Mouse (Mus musculus): ENCODE measurements at regions not wholly inside any gene's neighbourhood (a gene's known extent, or its start where the extent isn't known, plus 50 kb on each side); places are given as distances from the start of the nearest gene placed in this dataset.

- dilution Hi-C loops (cut with MboI; ENCODE audit: extremely low pct_ligation_motif_present, extremely low pct_unique_long_range_greater_than_20kb, low sequenced_read_pairs) (no loop called here), in situ Hi-C loops (cut with MboI; ENCODE audit: low pct_ligation_motif_present, low pct_unique_long_range_greater_than_20kb, low sequenced_read_pairs) (no loop called here)
- no peaks in the 10 kb centered on the region for H3K36me3 ChIP-seq (replicated peaks in 1 of 2; ENCODE audit: control insufficient read depth in 1 of 2, insufficient read depth in 1 of 2, low read length in 1 of 2)
- no peak overlapping the region for H3K27ac ChIP-seq (ENCODE audit: insufficient read depth, low read depth)
- H3K9ac ChIP-seq (ENCODE audit: insufficient read depth, low read depth) = no peak overlapping the region
- H3K4me2 ChIP-seq (ENCODE audit: insufficient read depth, low read depth, poor library complexity, severe bottlenecking) = no peak overlapping the region
- H3K9me3 ChIP-seq (replicated peaks; ENCODE audit: low read length) = no peaks in the 10 kb centered on the region
- no peaks in the 10 kb centered on the region for H3K79me2 ChIP-seq (replicated peaks; ENCODE audit: control insufficient read depth, extremely low read depth, insufficient read depth, poor library complexity, severe bottlenecking)
- H3K4me3 ChIP-seq (replicated peaks in 1 of 3; ENCODE audit: low read depth in 2 of 3, low read length in 2 of 3, poor library complexity in 1 of 3) = no peak overlapping the region
- peaks cover 6 to 21% of the 10 kb centered on the region in 2 experiments; a peak in 3 of 4 replicates for H3K4me1 ChIP-seq (ENCODE audit: control insufficient read depth in 1 of 2, insufficient read depth in 2 of 2)
- peak; percentile 71 for TF ChIP-seq MAFK (IDR thresholded peaks at IDR 0.05; ENCODE audit: insufficient replicate concordance, low read length)
- no peak for TF ChIP-seq UBTF (IDR thresholded peaks at IDR 0.05; ENCODE audit: low read depth, low read length)
- TF ChIP-seq NELFE (IDR thresholded peaks at IDR 0.05; ENCODE audit: low read depth, low read length) = no peak
- DNase-seq (ENCODE audit: extremely low read depth) = no peak
- H3K27me3 ChIP-seq (replicated peaks) = no peaks in the 10 kb centered on the region
These were observed 518.1 kb upstream of the Atp11b start for GRCm38 (mm10) chr3:35235772-35236171.

DNA sequence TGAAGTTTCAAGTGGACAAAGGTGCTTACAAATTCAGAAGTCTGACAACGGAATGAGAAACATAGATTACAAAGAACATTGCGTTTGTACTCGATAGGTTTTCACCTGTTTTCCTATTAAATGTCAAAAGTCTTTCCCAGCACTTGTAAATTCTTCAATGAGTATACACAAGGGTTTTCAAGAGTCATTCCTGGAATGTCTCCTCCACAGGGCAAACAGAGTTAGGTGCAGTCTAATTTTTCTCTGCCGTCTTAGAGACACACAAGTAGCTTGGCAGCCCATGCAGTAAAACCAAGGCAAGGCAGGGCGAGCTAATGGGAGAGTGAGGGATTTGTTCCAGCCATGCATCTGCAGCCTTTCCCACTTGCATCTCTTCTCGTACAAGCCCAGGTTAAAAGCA, 516.6 kb upstream of the Atp11b start:
- in situ Hi-C loops (cut with MboI; ENCODE audit: low pct_ligation_motif_present, low pct_unique_long_range_greater_than_20kb, low sequenced_read_pairs) = no loop called here
- Histone ChIP-seq H3K79me2 (replicated peaks; ENCODE audit: control insufficient read depth, extremely low read depth, insufficient read depth, poor library complexity, severe bottlenecking) (no peaks in the 10 kb centered on the region), H3K4me1 (ENCODE audit: control insufficient read depth in 1 of 2, insufficient read depth in 2 of 2) (peaks cover 0 to 12% of the 10 kb centered on the region in 2 experiments; a peak in 3 of 4 replicates), H3K4me3 (replicated peaks in 1 of 3; ENCODE audit: low read depth in 2 of 3, low read length in 2 of 3, poor library complexity in 1 of 3) (no peak overlapping the region), H3K9me3 (replicated peaks; ENCODE audit: low read length) (no peaks in the 10 kb centered on the region), H3K36me3 (replicated peaks in 1 of 2; ENCODE audit: control insufficient read depth in 1 of 2, insufficient read depth in 1 of 2, low read length in 1 of 2) (no peaks in the 10 kb centered on the region), H3K9ac (ENCODE audit: insufficient read depth, low read depth) (no peak overlapping the region), H3K27ac (ENCODE audit: insufficient read depth, low read depth) (no peak overlapping the region), H3K27me3 (replicated peaks) (no peaks in the 10 kb centered on the region), H3K4me2 (ENCODE audit: insufficient read depth, low read depth, poor library complexity, severe bottlenecking) (no peak overlapping the region)
- dilution Hi-C loops (cut with MboI; ENCODE audit: extremely low pct_ligation_motif_present, extremely low pct_unique_long_range_greater_than_20kb, low sequenced_read_pairs) = no loop called here
- no peak for TF ChIP-seq NELFE (IDR thresholded peaks at IDR 0.05; ENCODE audit: low read depth, low read length)
- TF ChIP-seq MAX (IDR thresholded peaks at IDR 0.05; ENCODE audit: low read length) = no peak
- TF ChIP-seq EP300 (IDR thresholded peaks at IDR 0.05; ENCODE audit: low read length) = no peak
- no peak for TF ChIP-seq ZKSCAN1 (IDR thresholded peaks at IDR 0.05; ENCODE audit: borderline replicate concordance, low read depth, low read length)
- TF ChIP-seq IRF4 (IDR thresholded peaks at IDR 0.05; ENCODE audit: low read depth, low read length) = no peak
- no peak for TF ChIP-seq UBTF (IDR thresholded peaks at IDR 0.05; ENCODE audit: low read depth, low read length)
- no peak for TF ChIP-seq RCOR1 (conservative IDR thresholded peaks at IDR 0.05; ENCODE audit: low read depth, low read length)
- TF ChIP-seq NRF1 (IDR thresholded peaks at IDR 0.05; ENCODE audit: low read depth, low read length) = no peak
- TF ChIP-seq USF1 (IDR thresholded peaks at IDR 0.05; ENCODE audit: low read depth, low read length) = no peak
- no peak for TF ChIP-seq JUND (conservative IDR thresholded peaks at IDR 0.05; ENCODE audit: low read depth, low read length)
- no peak for DNase-seq (ENCODE audit: extremely low read depth)

DNA sequence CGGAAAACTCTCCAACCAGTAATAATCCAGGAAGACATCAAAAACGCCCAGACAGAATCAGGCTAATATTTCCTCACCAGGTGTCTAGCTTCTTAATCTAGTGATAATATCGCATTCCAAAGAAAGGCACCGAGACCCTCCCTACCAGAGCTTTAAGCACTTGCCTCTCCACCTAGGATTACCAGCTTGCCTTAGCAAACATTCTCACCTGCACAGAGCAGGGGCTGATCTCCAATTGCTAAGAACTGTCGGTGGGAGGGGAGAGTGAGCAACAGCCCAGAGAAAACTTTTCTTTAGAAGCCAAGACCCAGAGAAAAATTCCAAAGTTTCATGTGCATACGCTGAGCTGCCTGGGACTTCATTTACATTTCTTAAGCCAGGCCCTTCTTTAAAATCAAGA, 511.6 kb upstream of the Atp11b start:
- dilution Hi-C loops (cut with MboI; ENCODE audit: extremely low pct_ligation_motif_present, extremely low pct_unique_long_range_greater_than_20kb, low sequenced_read_pairs) = no loop called here
- Histone ChIP-seq H3K79me2 (replicated peaks; ENCODE audit: control insufficient read depth, extremely low read depth, insufficient read depth, poor library complexity, severe bottlenecking) (no peaks in the 10 kb centered on the region), H3K4me2 (ENCODE audit: insufficient read depth, low read depth, poor library complexity, severe bottlenecking) (no peak overlapping the region), H3K4me1 (ENCODE audit: control insufficient read depth in 1 of 2, insufficient read depth in 2 of 2) (0 out of 4 replicates have a peak, but pooled peaks cover 0 to 2% of the 10 kb centered on the region in 2 experiments), H3K9ac (ENCODE audit: insufficient read depth, low read depth) (no peak overlapping the region), H3K9me3 (replicated peaks; ENCODE audit: low read length) (no peaks in the 10 kb centered on the region), H3K27me3 (replicated peaks) (no peaks in the 10 kb centered on the region), H3K4me3 (replicated peaks in 1 of 3; ENCODE audit: low read depth in 2 of 3, low read length in 2 of 3, poor library complexity in 1 of 3) (no peak overlapping the region), H3K27ac (ENCODE audit: insufficient read depth, low read depth) (no peak overlapping the region), H3K36me3 (replicated peaks in 1 of 2; ENCODE audit: control insufficient read depth in 1 of 2, insufficient read depth in 1 of 2, low read length in 1 of 2) (no peaks in the 10 kb centered on the region)
- TF ChIP-seq SMC3 (IDR thresholded peaks at IDR 0.05; ENCODE audit: low read depth, low read length) (no peak), MAX (IDR thresholded peaks at IDR 0.05; ENCODE audit: low read length) (no peak), GABPA (IDR thresholded peaks at IDR 0.05; ENCODE audit: insufficient replicate concordance, low read depth, low read length) (no peak), ZMIZ1 (IDR thresholded peaks at IDR 0.05; ENCODE audit: low read depth, low read length) (no peak), NELFE (IDR thresholded peaks at IDR 0.05; ENCODE audit: low read depth, low read length) (no peak), RCOR1 (conservative IDR thresholded peaks at IDR 0.05; ENCODE audit: low read depth, low read length) (no peak), MAFK (IDR thresholded peaks at IDR 0.05; ENCODE audit: insufficient replicate concordance, low read length) (no peak), MEF2A (IDR thresholded peaks at IDR 0.05; ENCODE audit: borderline replicate concordance, low read depth, low read length) (no peak), SIN3A (IDR thresholded peaks at IDR 0.05; ENCODE audit: low read length) (no peak), CHD1 (IDR thresholded peaks at IDR 0.05; ENCODE audit: low read depth, low read length) (no peak), MYC (IDR thresholded peaks at IDR 0.05; ENCODE audit: low read depth, low read length) (no peak), PAX5 (IDR thresholded peaks at IDR 0.05; ENCODE audit: low read length) (no peak), CHD2 (IDR thresholded peaks at IDR 0.05; ENCODE audit: low read length) (no peak), NRF1 (IDR thresholded peaks at IDR 0.05; ENCODE audit: low read depth, low read length) (no peak), USF1 (IDR thresholded peaks at IDR 0.05; ENCODE audit: low read depth, low read length) (no peak), USF2 (conservative IDR thresholded peaks at IDR 0.05; ENCODE audit: low read depth, low read length) (no peak), ZC3H11A (IDR thresholded peaks at IDR 0.05; ENCODE audit: low read depth, low read length) (no peak)
- in situ Hi-C loops (cut with MboI; ENCODE audit: low pct_ligation_motif_present, low pct_unique_long_range_greater_than_20kb, low sequenced_read_pairs) = no loop called here
- no peak for DNase-seq (ENCODE audit: extremely low read depth)

Data from CH12.LX (cell line).